Mouse (Mus musculus): ENCODE data around the gene Olfr58.
"Not testable (repeated sequence)": the region's sequence is repeated elsewhere in the genome, so short reads cannot be mapped to it uniquely, and the experiment has no call there.

Olfr58 gene

GRCm38 (mm10) chr9:19779983-19780382 is at the start of gene Olfr58:
Olfr58 (plus strand) TSS chr9:19780283.
- DNase-seq (ENCODE audit: extremely low read depth, insufficient read length, low spot score): no peak

GRCm38 (mm10) chr9:19769136-19769535 is 10.9 kb upstream of the Olfr58 start:
- no peak for DNase-seq (ENCODE audit: extremely low read depth, insufficient read length, low spot score)

GRCm38 (mm10) chr9:19769701-19770100 is 10.4 kb upstream of the Olfr58 start:
- no peak for DNase-seq (ENCODE audit: extremely low read depth, insufficient read length, low spot score)

GRCm38 (mm10) chr9:19803000-19803399 is 22.9 kb downstream of the Olfr58 start:
- DNase-seq (ENCODE audit: extremely low read depth, insufficient read length, low spot score): no peak

- DNase-seq (ENCODE audit: extremely low read depth, insufficient read length, low spot score): not testable (repeated sequence)
Observed at GRCm38 (mm10) chr9:19804606-19805005, 24.5 kb downstream of the Olfr58 start, which contains the start of gene Olfr859. Olfr859 (plus strand) TSS chr9:19804906.

All from 3134 (cell line).